Mouse (Mus musculus) heart, adult 8-10 months (tissue): ENCODE data around the gene Mkrn1. TPM values are rescaled to one million over a fixed set of nuclear protein-coding genes. Genes with fewer than 3 reads are reported as not detected.
"Not testable (repeated sequence)": the region's sequence is repeated elsewhere in the genome, so short reads cannot be mapped to it uniquely, and the experiment has no call there.

Experiments used
- DNase-seq: peaks from one replicate; pipeline ENCODE4 v3.0.0; 2022; ENCODE audit warnings: low spot score
- total RNA-seq, 4 experiments: library from RNA; stranded (reverse); gene quantifications; 2 replicates each; pipeline ENCODE4 v1.2.4; 2022

Mkrn1 gene
- total RNA-seq, 4 experiments from 2014 or later, result 32.5 to 68.0 (median 39.8) TPM

GRCm38 (mm10) chr6:39379749-39380148 is 40.5 kb downstream of the Mkrn1 start:
- no peak for DNase-seq

- no peak for DNase-seq
Measured at GRCm38 (mm10) chr6:39379224-39379623, 41.0 kb downstream of the Mkrn1 start.

- DNase-seq, result not testable (repeated sequence)
Measured at GRCm38 (mm10) chr6:39378161-39378835, 42.0 kb downstream of the Mkrn1 start.

- peak; percentile 84 for DNase-seq
Measured at GRCm38 (mm10) chr6:39377311-39377827, 42.9 kb downstream of the Mkrn1 start, which contains the start of gene Slc37a3. Slc37a3 (minus strand) TSS chr6:39377675.

- DNase-seq, result no peak
Measured at GRCm38 (mm10) chr6:39376775-39377174, 43.5 kb downstream of the Mkrn1 start.

GRCm38 (mm10) chr6:39373301-39373955 is 46.8 kb downstream of the Mkrn1 start:
- no peak for DNase-seq

GRCm38 (mm10) chr6:39372727-39373126 is 47.5 kb downstream of the Mkrn1 start:
- DNase-seq, result peak; percentile 73

GRCm38 (mm10) chr6:39372042-39372441 is 48.2 kb downstream of the Mkrn1 start:
- no peak for DNase-seq

GRCm38 (mm10) chr6:39369631-39370030 is 50.6 kb downstream of the Mkrn1 start:
- no peak for DNase-seq

- no peak for DNase-seq
Measured at GRCm38 (mm10) chr6:39362684-39363083, 57.6 kb downstream of the Mkrn1 start.

- DNase-seq, result not testable (repeated sequence)
Measured at GRCm38 (mm10) chr6:39359207-39359606, 61.1 kb downstream of the Mkrn1 start.

- DNase-seq, result no peak
Measured at GRCm38 (mm10) chr6:39348946-39349345, 71.3 kb downstream of the Mkrn1 start.

GRCm38 (mm10) chr6:39347880-39348814 is 72.1 kb downstream of the Mkrn1 start:
- peak; percentile 23 for DNase-seq

Other genes starting within 250 kb of the Mkrn1 start
- gene Kdm7a, start 213.7 kb downstream of the Mkrn1 start, total RNA-seq, result 10 to 100 TPM; 16.9 to 20.8 (median 18.9) TPM
- gene Slc37a3, start 42.8 kb downstream of the Mkrn1 start, total RNA-seq, result 10 to 100 TPM; 18.9 to 25.0 (median 19.7) TPM
- under 1 TPM in 3 of 4 experiments, not detected in 1; 0.29 to 0.75 (median 0.44) TPM for gene Rab19, start 39.3 kb downstream of the Mkrn1 start, total RNA-seq
- 1 to 10 TPM; 4.6 to 6.4 (median 5.7) TPM for gene Dennd2a, start 137.4 kb upstream of the Mkrn1 start, total RNA-seq
- 10 to 100 TPM in 3 of 4 experiments, 1 to 10 TPM in 1; 9.4 to 15.7 (median 13.7) TPM for gene Adck2, start 153.4 kb upstream of the Mkrn1 start, total RNA-seq
- not detected for gene Gm42420, start 165.3 kb upstream of the Mkrn1 start, total RNA-seq
- 100 to 1,000 TPM; 683 to 751 (median 738) TPM for gene Ndufb2, start 172.1 kb upstream of the Mkrn1 start, total RNA-seq